Mouse (Mus musculus) kidney, postnatal 14 days (tissue): ENCODE measurements at regions not wholly inside any gene's neighbourhood (a gene's known extent, or its start where the extent isn't known, plus 50 kb on each side); places are given as distances from the start of the nearest gene placed in this dataset.

ENCODE experiments used
- DNase-seq: peaks from one replicate; pipeline ENCODE4 v3.0.0; 2022; ENCODE audit warnings: mixed read lengths

DNA sequence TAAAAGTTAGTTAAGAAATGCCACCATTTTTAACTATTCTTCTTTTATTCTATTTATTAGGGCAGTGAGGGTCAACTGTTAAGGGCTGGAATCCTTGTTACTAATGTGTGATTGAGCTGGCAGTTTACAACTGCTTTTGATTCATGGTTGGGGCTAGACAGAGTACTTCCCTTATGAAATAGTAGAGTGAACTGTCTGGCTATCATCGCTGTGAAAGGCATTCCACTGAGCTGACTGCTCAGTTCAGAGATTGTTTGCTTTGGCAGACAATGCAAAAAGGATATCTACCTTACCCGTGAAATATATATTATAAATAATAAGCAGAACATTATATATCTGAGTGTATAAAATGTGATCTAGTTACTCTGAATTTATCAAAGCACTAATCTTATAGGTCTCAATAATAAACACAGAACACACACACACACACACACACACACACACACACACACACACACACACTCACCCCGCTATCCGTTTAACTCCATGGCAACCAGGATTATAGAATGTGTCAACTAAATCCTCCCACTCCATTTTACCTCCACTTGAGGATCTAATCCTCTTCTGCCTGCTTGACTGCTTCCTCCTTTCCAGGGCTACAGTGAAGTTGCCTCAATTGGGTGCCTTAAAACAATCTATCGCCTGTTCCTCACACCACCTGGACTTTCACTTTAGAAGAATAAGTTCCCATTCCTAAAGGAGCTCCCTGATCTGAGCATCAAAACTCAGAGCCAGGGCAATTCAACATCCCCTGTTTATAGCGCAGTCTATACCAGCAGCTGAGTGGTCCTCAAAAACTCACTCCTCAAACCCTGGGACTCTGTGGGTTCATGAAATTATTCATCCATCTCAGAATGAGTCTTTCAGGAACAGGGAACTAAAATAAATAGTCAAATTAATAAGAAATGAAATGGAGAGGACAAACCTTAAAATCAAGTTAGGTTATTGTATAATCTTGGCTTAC is 126.6 kb downstream of the Gm9733 start:
- DNase-seq: no peak

DNA sequence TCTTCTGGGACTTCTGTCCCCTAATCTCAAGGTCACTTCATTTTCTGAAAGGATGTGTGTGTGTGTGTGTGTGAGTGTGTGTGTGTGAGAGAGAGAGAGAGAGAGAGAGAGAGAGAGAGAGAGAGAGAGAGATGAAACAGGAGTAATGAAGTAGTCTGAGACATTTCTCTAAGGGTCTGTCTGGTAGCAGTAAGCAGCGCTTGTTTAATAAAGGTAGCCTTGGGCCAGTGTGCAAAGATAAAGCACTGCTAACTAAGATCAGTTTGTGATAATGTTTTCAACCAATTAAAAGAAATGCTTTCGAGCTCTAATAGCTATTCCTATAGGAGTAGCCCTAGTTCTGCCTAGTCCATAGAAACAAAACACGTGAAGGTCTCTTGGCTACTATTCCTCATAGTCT is 119.7 kb downstream of the Gm9733 start:
- DNase-seq: no peak

DNA sequence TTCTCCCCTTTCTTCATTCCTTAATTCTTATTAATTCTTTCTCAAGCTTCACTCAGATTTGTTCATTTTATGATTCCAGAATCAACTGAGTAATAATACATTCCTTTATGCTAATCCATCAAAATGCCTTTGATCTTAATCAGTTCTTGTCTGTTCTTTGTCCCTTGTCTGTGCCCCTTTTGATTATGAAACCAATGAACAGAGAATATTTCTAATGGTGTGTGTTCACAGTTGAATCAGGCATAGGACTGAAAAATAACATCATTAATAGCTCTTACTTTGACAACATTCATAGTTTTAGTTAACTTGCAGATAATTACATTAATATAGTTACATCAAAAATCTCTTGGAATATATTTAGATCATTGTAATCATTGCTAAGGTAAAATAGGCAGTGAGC is 114.5 kb downstream of the Gm9733 start:
- DNase-seq: no peak

DNA sequence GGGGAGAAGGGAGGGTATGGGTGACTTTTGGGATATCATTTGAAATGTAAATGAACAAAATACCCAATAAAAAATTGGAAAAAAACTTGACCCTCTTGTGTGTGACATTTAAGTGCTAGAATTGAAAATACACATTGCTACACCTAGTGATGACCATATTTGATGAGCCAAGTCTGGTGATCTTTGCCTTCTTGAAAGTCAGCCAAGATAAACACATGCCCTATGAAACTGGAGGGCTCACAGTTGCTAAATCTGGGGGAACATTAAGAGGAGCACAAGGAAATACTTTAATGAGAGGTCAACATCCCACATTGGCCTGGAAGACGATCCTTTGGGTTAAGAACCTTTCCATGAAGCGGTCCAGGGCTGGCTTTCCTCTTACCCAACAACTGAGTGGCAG is 112.8 kb downstream of the Gm9733 start:
- DNase-seq: no peak

DNA sequence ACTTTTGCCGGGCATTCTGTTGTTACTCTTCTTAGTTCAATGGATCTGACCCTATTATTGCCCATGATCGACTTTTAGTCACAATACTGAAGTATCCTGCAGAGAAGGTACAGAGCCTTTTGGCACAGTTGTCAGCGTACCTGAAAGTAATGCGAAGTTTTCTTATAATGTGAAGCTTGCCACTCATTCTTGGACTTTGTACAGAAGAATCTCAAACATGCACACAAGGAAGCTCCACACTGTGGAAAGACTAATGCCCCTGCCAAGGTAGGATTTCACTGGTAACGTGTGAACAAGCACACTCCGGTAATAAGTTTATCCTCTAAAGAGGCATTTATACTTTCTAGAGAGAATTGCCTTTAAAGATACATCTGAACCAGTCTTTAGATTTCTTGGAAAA is 108.8 kb downstream of the Gm9733 start:
- peak; percentile 20 for DNase-seq

DNA sequence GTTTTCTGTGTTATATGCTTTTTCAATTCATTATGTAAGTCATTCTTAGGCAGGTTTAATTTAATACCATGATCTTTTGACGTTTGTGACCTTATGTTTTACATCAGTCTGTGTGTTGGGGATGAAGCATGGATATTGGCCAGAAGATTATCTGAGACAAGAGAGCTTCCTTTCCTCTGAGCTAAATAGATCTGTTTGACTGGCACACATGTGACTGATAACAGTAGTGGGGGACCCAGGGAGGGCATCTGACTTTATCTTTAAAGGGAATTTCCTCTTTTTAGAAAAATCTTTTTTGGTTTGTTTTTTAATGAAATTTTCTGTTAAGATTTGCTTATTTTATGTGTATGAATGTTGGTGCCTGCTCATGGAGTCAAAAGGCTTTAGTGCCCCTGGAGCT is 107.7 kb downstream of the Gm9733 start:
- no peak for DNase-seq

DNA sequence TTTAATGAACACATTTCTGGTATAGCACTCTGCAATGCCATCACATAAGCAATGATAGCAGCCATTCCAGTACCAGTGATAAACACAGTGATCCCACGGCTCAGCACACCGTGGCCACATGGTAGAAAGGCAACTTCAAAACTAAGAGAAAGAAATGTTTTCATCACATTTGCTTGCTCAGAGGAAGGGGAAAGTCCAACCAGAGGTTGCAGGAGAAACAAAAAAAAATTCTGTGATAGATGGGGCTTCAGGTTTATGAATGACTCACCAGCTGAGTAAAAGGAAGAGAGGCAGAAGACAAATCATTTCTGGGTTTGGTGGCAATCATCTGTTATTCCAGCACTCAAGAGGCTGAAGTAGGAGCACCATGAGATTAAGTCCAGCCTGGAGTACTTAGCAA is 103.5 kb downstream of the Gm9733 start:
- DNase-seq: no peak

DNA sequence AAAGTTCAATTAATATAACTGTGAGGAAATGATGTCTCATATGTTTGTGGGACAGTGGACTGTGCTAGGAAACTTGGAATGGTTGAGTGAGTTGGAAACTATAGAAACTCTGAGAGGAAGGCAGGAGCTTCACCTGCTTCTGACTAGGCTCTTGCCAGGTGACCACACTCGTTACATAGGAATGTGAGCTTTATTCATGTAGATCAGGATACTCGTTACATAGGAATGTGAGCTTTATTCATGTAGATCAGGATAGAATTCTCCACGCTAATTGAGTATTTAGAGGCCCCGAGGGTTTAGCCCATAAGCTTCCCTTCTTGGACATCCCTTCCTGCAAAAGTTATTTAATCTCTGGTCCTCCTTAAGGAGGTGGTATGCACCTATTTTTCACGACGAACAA is 101.9 kb downstream of the Gm9733 start:
- DNase-seq: no peak

DNA sequence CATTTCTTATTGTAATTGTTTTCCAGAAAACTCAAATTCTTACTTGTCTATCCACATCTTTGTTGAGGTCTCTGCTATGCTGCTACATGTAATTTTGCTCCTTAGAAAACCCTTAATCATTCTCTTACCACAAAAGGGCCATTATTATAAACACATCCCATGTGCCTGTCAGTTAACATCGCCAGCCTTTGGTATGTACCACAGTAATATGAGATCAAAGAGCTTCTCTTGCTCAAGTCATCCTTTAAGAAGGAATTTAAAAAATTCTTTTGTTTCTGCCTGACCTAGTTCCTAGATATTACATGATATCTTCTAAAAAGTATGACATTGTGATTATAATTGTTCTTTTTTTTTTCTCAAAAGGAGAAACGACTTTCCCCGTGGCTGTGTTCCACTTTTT is 100.7 kb downstream of the Gm9733 start:
- DNase-seq: no peak

DNA sequence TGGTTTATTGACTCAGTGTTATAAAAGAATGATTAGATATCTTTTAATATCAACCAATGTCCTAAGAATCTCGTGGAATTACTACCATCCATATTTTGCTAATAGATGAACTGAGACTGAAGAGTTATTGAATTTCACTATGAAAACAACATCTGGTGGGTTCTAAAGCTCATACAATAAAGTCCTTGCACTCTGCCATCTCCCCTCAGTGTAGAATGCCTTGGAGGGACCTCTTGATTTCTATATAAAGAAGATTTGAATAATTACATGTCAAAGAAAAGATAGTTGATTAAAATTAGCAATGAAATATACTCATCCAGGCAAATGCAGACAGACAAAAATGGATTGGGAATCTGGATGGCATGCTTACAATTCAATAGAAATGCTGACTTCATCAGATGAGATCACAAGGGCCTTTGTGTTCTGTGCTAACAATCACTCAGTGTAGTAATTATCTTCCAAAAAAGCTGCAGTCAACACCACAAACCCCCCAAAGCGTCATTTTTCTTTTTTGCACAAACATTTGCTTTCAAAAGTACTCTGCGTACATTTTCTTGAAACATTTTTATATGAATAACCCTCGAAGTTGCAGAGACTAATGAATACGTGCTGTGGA is 94.2 kb downstream of the Gm9733 start:
- no peak for DNase-seq

DNA sequence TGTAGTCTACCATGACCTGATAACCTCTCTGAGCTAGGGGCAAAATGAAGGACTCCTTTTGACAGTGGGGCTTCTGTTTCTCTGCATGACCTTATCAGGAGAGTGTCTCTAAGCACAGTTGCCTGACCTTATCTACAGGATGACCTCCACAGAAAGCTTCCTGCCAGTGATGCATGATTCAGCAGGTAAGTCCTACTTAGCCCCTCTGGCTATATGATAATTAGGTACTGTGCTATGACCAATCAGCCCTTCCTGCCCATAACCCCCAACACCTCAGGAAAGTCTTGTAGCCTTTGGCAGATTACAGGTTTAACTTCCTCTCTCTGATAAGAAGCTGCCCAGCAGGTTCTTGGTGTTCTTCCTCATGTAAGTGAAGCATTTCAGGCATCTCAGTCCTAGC is 89.7 kb downstream of the Gm9733 start:
- no peak for DNase-seq

DNA sequence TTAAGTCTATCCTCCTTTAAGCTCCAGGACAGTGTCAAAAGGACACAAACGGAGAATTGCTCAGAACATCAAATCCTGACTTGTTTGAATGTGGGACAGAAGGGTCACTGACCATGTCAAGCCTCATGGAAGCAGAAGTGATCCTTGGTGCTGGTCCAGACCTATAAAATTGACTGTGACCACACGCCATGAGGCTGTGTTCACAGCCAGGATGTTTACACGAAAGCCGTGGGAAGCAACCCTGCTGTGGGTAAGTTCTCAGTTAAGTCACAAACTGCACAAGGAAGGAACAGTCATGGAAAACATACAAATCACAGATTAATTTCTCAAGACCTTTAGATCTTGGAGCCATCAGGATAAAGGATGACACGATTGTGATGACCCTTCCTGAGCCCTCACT is 88.5 kb downstream of the Gm9733 start:
- no peak for DNase-seq

DNA sequence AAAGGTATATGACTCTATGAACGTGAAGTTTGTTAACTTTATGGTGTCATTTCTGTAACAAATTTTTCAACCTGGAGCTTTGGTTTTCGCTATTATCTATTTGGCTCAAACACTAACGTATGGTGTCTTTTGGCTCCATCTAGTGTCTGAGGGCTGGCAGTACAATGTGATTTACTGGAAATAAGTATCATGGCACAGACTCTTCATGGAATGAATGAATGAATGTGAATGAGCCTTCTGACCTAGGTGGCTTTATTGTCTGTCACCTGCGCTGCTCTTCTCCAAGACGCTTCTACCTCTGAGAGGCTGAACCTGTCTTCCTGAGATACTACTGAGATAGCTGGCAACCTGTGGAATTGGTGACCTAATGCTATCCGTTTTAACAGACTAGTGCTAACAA is 87.1 kb downstream of the Gm9733 start:
- DNase-seq: peak; percentile 34
